Mouse (Mus musculus) stomach, adult 2 months (tissue): ENCODE measurements around the gene Tenm4. TPM values are rescaled to one million over a fixed set of nuclear protein-coding genes. Genes with fewer than 3 reads are reported as not detected.

Source experiments
- polyA plus RNA-seq: library from polyadenylated mRNA; depleted of rRNA; stranded (reverse); fragments of >200 nt; gene quantifications from 2 replicates; pipeline ENCODE4 v1.2.3, GENCODE M21; 2012; rRNA removed

Gene Tenm4
- polyA plus RNA-seq: 0.53 and 1.8 TPM in 2 replicates

DNA sequence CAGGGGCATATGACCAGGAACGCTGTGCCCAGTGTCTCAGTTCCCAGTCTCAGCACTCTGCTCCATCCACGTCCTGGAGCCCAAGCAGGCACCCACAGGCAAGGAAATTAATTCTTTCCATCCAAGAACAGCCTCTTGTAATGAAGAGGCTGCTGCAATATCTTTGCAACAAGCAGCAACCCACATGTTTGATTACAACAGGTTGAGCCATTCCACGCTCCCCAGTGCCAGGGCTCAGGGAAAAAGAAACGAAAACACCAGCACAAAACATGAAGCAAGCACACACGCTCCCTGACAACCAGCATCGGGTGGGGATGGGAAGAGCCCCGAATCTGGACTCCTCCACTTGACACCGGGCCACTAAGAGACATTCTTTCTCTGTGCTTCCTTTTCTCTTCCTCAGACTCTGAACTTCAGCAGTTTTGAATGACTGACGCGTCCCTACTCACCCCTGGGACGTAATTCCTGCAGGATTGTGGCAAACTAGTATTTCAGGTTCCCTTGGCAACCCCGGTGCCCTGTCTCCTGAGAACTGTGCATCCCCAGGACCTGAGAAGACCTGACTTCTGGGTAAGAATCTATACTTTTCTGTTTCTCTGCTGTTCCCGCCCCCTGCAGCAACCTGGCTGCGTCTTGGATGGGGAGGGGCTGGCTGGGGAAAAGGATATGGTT lies at the start of gene Tenm4:
Gene Tenm4 (plus strand): TSS at position 323 of the 672 bp plus-strand sequence.

GRCm38 (mm10) chr7:96951281-96952051 lies 780.4 kb downstream of the Tenm4 start, which contains the start of gene Nars2:
Nars2 (plus strand) TSS chr7:96951505.

